Mouse (Mus musculus): ENCODE measurements around the gene Fam189b. TPM values are rescaled to one million over a fixed set of nuclear protein-coding genes. Genes with fewer than 3 reads are reported as not detected.
"Not testable (repeated sequence)": the region's sequence is repeated elsewhere in the genome, so short reads cannot be mapped to it uniquely, and the experiment has no call there.

Gene Fam189b
- total RNA-seq, 4 experiments from 2014 or later, result 19.2 to 22.6 (median 20.3) TPM

GRCm38 (mm10) chr3:89202253-89203141, 19.6 kb downstream of the Fam189b start, which contains the start of gene Gba:
Gba (plus strand) TSS chr3:89202928.
- DNase-seq (ENCODE audit: low spot score in 2 of 2), result peak; percentile 69 to 70

- DNase-seq (ENCODE audit: low spot score in 2 of 2), result no peak
Observed at GRCm38 (mm10) chr3:89203142-89203514, 20.2 kb downstream of the Fam189b start.

GRCm38 (mm10) chr3:89206079-89206478, 23.1 kb downstream of the Fam189b start:
- no peak for DNase-seq (ENCODE audit: low spot score in 2 of 2)

DNA sequence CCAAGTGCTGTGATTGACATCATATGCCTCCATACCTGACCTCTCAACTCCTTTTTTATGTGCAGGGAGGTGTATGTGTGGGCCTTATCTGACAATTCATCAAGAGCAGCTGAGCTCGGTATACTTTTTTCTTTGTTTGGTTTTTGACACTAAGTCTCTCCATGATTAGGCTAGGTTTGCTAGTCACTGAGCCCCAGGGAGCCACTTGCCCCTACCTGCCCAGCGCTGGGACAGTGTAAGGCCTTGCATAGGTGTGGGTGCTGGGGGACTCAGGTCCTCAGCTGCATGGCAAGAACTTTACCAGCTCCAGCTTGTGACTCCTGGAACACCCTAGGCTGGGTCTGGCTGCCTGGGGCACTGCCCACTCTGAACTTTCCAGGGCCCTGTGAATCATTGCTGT, 23.8 kb downstream of the Fam189b start:
- no peak for DNase-seq (ENCODE audit: low spot score in 2 of 2)

- no peak for DNase-seq (ENCODE audit: low spot score in 2 of 2)
Observed at GRCm38 (mm10) chr3:89208075-89208657, 25.2 kb downstream of the Fam189b start.

DNA sequence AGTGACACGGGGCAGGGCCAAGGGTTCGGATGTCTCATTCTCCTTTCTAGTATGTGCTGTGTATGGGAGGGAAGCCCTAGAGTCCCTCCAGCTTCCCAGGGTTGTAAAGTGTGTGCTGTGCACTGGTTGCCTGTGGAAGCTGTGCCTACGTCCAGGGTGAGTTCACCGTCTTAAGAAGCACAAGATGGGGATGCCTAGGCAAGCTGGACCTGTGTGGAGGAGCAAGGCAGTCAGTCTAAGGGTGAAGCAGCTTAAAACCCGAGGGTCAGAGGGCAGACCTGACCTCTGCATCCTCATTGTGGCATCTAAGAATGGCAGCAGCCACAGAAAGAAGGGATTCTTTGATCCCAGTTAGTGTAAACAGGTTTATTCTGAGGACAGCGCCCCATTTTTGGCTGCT, 25.8 kb downstream of the Fam189b start:
- DNase-seq (ENCODE audit: low spot score in 2 of 2), result no peak

GRCm38 (mm10) chr3:89209731-89210130, 26.8 kb downstream of the Fam189b start:
- DNase-seq (ENCODE audit: low spot score in 2 of 2), result no peak

GRCm38 (mm10) chr3:89210162-89210561, 27.2 kb downstream of the Fam189b start:
- DNase-seq (ENCODE audit: low spot score in 2 of 2), result no peak

DNA sequence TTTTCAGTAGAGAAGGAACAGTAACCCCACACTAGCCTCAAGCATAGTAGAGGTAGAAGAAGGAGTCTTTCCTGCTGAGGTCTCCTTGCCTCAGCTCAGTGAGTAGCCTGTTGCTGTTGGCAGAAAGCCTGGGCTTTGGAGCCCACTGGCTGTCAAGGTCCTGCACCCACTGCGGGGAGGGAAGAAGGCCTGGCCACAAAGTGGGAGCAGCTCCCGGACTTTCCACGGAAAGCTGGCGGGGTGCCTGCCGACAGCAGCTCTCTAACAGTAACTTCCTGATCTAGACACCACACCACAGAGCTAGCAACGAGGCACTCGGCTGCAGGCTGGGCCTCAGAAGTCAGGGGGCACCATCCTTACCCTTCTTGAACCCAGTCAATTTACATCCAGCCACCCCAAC, 27.8 kb downstream of the Fam189b start:
- no peak for DNase-seq (ENCODE audit: low spot score in 2 of 2)

DNA sequence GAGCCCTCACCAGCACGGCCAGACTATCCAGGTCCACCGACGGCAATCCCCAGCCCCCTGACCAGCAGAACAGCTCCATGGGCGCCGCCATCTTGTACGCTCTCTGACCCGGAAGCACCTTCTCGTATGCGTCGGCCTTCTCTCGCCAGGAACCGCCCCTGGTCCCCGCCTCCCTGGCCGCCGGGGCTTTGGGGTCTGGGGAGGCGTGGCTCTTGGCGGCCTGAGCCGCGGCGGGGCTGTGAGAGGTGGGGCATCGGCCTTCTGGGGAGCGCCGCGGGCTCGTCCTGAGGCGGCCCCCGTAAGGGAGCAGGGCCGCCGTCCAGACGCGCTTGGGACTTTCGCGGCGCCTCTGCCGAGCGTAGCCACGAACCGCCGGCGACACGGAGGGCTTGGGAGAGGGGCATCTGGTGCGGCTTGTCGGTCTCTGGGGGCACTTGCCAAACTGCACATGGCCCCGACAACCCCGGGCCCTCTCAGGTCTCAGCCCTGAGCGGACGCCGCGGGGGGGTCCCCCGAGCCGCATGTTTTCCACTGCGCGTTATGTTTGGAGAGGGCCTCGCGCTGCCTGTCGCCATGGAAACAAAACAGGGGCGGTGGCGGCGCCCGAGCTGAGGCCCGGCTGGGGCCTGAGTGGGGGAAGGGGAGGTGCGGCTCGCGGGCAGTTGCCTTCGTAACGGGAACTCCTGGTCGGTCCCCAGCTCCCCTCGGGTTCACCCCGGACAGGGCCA, 31.0 kb downstream of the Fam189b start:
- DNase-seq (ENCODE audit: low spot score in 2 of 2), result peak; percentile 87 to 91

- DNase-seq (ENCODE audit: low spot score in 2 of 2), result no peak
Observed at GRCm38 (mm10) chr3:89214681-89215411, 31.9 kb downstream of the Fam189b start, which contains the start of gene Thbs3. Thbs3 (plus strand) TSS chr3:89215180.

DNA sequence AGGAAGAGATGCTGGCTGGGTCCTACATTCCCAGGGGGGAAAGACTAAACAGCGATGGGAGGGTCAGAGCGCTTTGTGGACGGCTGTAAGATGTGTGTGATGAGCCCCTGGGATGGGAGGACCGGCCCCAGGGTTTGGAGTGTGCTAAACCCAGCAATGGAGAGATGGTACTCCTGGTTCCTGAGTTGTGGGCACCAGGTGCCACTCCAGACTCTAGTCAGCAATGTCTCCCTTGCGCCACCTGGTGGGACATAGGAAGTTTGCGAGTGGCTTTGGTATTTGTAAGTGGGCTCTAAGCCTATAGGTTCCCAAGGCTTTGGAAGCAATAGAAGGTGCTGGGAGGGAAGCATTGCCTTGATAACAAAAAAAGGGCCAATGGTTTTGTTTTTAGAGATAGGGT, 32.9 kb downstream of the Fam189b start:
- peak; percentile 78 to 82 for DNase-seq (ENCODE audit: low spot score in 2 of 2)

- not testable (repeated sequence) for DNase-seq (ENCODE audit: low spot score in 2 of 2)
Observed at GRCm38 (mm10) chr3:89216407-89216806, 33.5 kb downstream of the Fam189b start.

GRCm38 (mm10) chr3:89218271-89218670, 35.3 kb downstream of the Fam189b start:
- DNase-seq (ENCODE audit: low spot score in 2 of 2), result no peak

GRCm38 (mm10) chr3:89219546-89219945, 36.6 kb downstream of the Fam189b start:
- DNase-seq (ENCODE audit: low spot score in 2 of 2), result no peak

DNA sequence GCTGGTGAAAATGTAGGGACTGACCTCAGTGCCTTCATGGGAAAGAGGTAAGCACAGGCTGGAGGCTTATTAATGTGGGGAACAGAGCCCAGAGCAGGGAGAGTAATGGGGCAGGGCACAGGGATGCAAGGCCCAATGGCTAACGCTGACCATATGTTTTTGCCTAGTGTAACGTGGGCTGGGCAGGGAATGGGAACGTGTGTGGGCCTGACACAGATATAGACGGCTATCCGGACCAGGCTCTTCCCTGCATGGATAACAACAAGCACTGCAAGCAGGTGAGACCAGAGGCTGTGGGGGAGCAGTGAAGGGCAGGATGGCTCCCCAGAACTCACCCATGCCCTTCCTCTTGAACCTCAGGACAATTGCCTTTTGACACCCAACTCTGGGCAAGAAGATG, 38.2 kb downstream of the Fam189b start:
- DNase-seq (ENCODE audit: low spot score in 2 of 2), result no peak

DNA sequence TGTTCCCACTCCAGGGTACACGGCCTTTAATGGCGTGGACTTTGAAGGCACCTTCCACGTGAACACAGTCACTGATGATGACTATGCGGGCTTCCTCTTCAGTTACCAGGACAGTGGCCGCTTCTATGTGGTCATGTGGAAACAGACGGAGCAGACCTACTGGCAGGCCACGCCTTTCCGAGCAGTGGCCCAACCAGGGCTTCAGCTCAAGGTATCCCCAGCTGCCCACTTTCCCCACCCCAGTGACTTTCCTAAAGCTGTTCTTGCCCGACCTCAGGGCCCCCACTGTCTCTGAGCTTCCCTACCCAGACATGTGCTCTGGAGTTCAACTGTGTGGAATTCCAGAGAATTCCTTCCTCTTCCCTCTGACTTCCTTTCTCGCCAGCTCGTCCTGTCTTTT, 41.9 kb downstream of the Fam189b start:
- DNase-seq (ENCODE audit: low spot score in 2 of 2), result no peak

DNA sequence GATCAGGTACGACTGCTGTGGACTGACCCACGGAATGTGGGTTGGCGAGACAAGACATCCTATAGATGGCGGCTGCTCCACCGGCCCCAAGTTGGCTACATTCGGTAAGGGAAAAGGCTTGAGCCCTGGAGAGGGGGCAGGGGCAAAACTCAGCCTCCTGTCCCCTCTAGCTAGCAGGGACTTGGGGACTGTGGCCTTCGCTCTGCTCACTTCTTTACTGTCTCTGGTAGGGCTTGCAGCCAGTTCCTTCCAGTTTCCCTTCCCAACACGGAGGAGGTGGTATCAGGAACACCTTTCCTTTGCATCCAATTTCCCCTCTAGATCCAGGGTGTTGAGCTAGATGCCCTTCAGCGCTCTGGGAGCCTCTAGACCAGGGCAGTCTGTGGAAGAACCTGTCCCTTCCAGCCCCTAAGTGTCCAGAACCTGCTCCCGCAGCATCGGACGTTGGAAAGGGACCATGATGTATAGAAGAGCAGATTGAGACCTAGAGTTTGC, 42.4 kb downstream of the Fam189b start:
- DNase-seq (ENCODE audit: low spot score in 2 of 2), result no peak

- DNase-seq (ENCODE audit: low spot score in 2 of 2), result no peak
Observed at GRCm38 (mm10) chr3:89225918-89226317, 43.0 kb downstream of the Fam189b start.

DNA sequence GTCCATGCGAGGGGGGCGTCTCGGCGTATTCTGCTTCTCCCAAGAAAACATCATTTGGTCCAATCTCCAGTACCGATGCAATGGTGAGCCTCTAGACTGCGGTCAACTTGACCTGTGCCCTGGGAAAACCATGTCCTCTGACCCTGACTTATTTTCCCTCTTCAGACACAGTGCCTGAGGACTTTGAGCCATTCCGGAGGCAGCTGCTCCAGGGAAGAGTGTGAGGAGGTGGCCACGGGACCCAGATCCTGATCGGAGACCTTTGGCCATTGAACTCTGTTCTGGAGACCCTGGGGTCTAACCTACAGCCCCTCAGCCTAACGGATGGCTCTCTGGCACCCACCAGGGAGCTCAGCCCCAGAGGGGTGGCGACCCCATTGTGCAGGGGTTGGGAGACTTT, 43.4 kb downstream of the Fam189b start:
- no peak for DNase-seq (ENCODE audit: low spot score in 2 of 2)

DNA sequence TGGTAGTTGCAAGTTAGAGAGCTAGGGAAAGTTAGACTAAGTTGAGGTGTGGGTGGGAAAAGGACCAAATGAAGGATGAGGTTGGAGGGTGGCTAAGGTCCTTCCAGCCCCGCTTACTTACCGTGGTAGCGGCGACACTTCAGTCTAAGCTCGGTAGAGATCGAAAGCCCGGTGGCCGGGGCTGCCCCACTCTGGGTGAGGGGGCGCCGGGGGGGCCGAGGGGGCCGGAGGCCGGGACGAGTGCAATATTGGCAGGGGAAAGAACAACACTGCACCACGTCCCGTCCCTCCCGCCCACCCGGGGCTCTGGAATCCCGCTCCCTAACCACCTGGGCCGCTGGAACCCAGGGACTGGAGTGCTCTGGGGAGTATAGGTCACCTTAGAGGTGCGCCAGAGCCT, 44.0 kb downstream of the Fam189b start, which contains the start of gene Mtx1:
Gene Mtx1 (minus strand): TSS at position 189 of the 400 bp plus-strand sequence.
- no peak for DNase-seq (ENCODE audit: low spot score in 2 of 2)

Measured in gastrocnemius, adult 8-10 months (tissue).